Mouse (Mus musculus) left cerebral cortex, adult 8-10 months (tissue): Measurements from ENCODE around the gene Mfsd6l. TPM values are rescaled to one million over a fixed set of nuclear protein-coding genes. Genes with fewer than 3 reads are reported as not detected.

Experiments used
- DNase-seq, 2 experiments: peaks; one replicate each; pipeline ENCODE4 v3.0.0; 2022; ENCODE audit warnings: low spot score in 2 of 2
- total RNA-seq, 4 experiments: library from RNA; stranded (reverse); gene quantifications; 2 replicates each; pipeline ENCODE4 v1.2.4; 2022

The Mfsd6l gene
- under 1 TPM in 2 of 4 experiments, not detected in 2; 0.16 to 0.23 TPM for total RNA-seq

GRCm38 (mm10) chr11:68555918-68556584, at the start of gene Mfsd6l:
Gene Mfsd6l, plus strand, starts transcription at chr11:68556186.
- no peak for DNase-seq

GRCm38 (mm10) chr11:68507246-68507645, 48.7 kb upstream of the Mfsd6l start:
- no peak for DNase-seq

- no peak for DNase-seq
Measured at GRCm38 (mm10) chr11:68508619-68509018, 47.4 kb upstream of the Mfsd6l start.

- DNase-seq, result no peak
Measured at GRCm38 (mm10) chr11:68509194-68509593, 46.8 kb upstream of the Mfsd6l start.

GRCm38 (mm10) chr11:68513969-68514368, 42.0 kb upstream of the Mfsd6l start:
- DNase-seq, result no peak

- no peak for DNase-seq
Measured at GRCm38 (mm10) chr11:68519362-68519761, 36.6 kb upstream of the Mfsd6l start.

GRCm38 (mm10) chr11:68519815-68520214, 36.2 kb upstream of the Mfsd6l start:
- DNase-seq, result no peak

- no peak for DNase-seq
Measured at GRCm38 (mm10) chr11:68520439-68520838, 35.5 kb upstream of the Mfsd6l start.

- no peak for DNase-seq
Measured at GRCm38 (mm10) chr11:68521352-68521751, 34.6 kb upstream of the Mfsd6l start.

GRCm38 (mm10) chr11:68526441-68526840, 29.5 kb upstream of the Mfsd6l start:
- DNase-seq, result no peak

- DNase-seq, result peak in 1 of 2 experiments; percentile 56
Measured at GRCm38 (mm10) chr11:68531066-68531806, 24.8 kb upstream of the Mfsd6l start.

GRCm38 (mm10) chr11:68531941-68532535, 23.9 kb upstream of the Mfsd6l start:
- no peak for DNase-seq

GRCm38 (mm10) chr11:68532773-68533172, 23.2 kb upstream of the Mfsd6l start:
- no peak for DNase-seq

- no peak for DNase-seq
Measured at GRCm38 (mm10) chr11:68533971-68534475, 22.0 kb upstream of the Mfsd6l start.

GRCm38 (mm10) chr11:68536026-68536425, 20.0 kb upstream of the Mfsd6l start:
- no peak for DNase-seq

- peak in 1 of 2 experiments; percentile 54 for DNase-seq
Measured at GRCm38 (mm10) chr11:68536465-68536864, 19.5 kb upstream of the Mfsd6l start.

- peak in 1 of 2 experiments; percentile 59 for DNase-seq
Measured at GRCm38 (mm10) chr11:68539621-68540020, 16.4 kb upstream of the Mfsd6l start.

GRCm38 (mm10) chr11:68544554-68544953, 11.4 kb upstream of the Mfsd6l start:
- no peak for DNase-seq

GRCm38 (mm10) chr11:68545172-68545571, 10.8 kb upstream of the Mfsd6l start:
- DNase-seq, result no peak

GRCm38 (mm10) chr11:68545682-68546222, 10.2 kb upstream of the Mfsd6l start:
- DNase-seq, result no peak

- no peak for DNase-seq
Measured at GRCm38 (mm10) chr11:68547484-68547883, 8.5 kb upstream of the Mfsd6l start.

GRCm38 (mm10) chr11:68549597-68549996, 6.4 kb upstream of the Mfsd6l start:
- no peak for DNase-seq
